Mouse (Mus musculus): ENCODE data around the gene Sec11a.
"Not testable (repeated sequence)": the region's sequence is repeated elsewhere in the genome, so short reads cannot be mapped to it uniquely, and the experiment has no call there.

Gene Sec11a

DNA sequence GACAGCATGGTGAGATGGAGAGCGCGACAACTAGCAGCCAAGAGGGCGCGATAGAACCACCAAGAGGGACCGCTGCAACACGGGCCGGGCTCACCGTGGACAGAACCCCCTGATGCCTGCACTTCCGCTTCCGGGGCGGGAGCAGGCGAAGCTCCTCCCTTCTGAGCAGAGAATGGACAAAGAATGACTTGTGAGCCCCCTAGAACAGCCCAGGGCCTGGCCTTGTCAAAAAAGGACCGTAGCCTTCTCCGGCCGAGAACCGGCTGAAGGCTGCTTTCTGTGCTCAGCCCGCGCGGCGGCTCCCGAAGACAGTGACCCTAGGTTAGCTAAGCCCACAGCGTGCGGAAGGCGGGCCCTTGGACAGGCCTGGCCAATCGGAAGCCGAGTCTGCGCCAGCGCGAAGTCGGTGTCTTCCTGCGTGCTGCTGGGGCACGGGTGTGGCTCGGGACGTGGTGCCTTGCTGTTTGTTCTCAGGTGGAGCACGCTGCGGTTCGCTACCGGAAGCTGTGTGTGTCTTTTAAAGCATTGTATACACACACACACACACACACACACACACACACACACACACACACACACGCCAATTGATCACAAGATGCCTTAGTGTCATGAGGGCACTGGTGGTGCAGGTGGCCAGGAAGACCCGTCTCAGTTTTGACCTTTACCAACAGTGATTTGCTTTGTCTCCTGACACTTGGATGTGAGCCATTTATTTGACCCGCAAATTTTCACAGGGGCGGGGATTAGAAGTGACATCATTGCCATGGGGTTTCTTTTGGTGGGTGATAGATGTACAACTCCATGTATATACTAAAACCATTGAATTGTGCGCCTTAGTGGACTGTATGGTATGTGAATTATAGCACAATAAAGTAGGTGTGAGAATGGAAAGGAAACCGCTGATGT, at the start of gene Sec11a:
TSS of gene Sec11a (minus strand) at position 336 of the 906 bp plus-strand sequence.
- DNase-seq (ENCODE audit: low spot score) = peak; percentile 97

DNA sequence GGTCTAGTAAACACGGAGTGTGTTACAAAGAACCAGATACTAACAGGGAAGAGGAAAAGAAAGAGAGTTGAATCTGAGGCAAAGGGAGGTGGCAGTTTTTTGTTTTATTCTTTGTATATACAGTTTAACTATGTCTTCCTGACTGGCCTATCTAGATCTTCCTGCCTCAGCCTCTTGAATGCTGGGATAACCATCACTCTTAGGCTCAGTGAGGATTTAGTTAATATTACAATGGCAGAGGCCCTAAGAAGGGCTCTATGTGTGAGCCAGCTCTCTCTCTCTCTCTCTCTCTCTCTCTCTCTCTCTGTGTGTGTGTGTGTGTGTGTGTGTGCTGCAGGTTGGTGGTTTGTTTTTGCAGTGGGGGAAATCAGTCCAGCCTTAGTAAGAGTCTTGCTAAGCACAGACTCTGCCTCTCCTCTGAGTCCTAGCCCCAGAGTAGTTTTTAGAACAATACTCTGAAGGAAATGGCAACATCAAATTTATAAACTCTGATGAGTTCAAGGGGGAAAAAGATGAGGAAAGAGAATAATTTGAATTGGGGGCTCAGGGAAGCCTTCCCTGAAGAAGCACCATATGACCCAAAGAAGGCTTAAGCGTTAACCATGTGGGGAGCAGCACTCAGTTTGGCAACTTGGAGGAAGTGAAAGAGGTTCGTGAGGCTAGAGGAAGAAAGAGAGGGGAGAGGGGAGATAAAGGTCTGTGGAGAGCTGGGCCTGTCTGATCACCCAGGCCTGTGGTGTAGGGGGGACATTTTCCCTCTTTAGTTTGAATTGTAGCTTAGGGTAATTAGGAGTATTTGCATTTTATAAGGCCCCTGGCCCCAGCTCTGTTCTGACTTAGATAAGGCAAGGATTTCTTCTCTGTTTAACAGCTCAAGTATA, 47.9 kb upstream of the Sec11a start:
- DNase-seq (ENCODE audit: low spot score) = peak; percentile 25

DNA sequence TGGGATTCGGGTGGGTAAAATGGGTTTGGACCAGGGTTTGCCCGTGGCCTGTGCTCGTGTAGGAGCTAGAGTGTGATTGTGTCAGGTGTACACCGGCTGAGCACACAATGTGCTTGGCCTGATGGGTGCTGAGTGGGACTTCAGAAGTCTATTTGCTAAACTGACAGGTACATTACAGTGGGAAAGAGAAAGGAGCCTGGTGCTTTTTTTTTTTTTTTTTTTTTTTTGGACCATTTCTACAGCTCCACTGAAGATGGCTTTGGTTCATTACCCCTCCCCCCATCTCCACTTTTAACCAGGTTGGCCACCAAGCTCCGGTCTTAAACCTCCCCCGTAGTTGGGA, 47.1 kb upstream of the Sec11a start:
- DNase-seq (ENCODE audit: low spot score) = no peak

DNA sequence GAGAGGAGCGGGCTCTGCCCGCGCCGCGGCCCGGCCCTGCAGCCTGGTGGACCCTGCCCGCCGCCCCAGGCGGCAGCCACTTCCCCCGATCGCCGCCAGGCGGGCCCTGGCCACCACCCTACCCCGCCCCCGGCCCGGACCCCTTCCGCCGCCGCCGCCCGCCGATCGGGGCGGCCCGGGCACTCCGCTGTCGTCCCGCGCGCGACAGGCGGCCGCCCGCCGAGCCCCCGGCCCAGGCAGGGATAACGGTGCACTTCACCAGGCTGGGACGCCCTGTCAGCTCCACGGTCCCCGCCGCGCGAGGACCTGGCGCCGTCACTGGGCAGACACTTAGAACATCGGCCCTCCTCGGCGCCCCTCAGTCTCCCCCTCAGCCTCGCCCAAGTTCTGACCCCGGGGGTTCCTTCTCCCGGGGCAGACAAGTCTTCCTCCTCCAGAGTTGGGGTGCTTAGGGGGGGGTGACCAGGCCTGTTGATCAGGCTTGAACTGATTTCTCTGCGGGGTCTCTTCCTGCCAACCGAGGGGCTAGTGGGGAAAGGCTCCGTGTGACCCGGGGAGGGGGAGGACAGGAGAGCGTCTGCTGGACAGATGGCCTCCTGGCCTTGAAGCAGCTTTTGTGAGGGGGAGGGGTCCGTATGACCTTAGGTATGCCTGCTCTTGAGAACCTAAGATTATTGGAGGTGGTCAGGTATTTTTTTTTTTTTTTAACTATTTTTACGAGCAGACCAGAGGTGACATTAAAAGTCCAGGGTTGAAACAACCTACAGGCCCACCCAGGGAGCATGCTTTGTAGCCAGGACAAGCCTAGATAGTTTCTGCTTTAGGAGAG, 46.5 kb upstream of the Sec11a start:
- DNase-seq (ENCODE audit: low spot score) = no peak

DNA sequence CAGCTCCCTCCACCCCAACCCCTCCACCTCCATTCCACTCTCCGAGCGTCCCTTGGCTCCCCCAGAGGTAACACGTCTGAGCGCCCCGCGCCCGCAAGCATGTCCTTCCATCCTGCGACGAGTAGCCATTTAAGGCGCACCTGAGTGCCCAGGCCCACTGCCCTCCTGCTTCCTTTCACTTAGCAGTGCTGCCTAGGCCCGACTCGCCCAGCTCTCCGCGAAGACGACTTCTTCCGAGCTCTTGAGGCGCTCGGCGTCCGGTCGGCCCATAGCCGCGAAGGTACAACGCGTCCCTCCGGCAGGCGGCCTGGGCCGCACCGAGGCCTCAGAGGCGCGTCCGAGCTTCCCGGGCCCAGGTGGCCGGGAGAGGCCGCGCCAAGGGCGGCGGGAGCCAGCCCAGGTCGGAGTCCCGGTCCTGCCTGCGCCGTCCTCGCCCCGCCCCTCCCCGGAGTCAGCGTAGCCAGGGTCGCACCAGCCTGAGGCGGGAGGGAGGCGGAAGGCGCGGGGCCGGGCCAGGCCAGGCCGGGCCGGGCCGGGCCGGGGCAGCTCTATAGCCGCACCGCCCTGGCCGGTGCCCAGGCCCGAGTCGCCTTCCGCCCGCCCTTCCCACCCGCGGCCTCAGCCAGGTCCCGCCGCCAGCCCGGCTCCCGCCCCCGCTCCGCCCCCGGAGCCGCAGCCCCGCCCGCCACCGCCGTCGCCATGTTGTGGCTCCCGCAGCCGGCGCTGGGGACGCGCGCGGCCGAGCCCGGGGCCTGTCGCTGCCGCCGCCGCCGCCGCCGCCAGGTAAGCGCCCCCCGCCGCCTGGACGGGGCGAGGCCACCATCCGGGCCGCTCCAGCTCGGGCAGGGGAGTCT, 45.6 kb upstream of the Sec11a start, which contains the start of gene Zfp592:
TSS of gene Zfp592 (plus strand) at position 702 of the 854 bp plus-strand sequence.
- peak; percentile 75 for DNase-seq (ENCODE audit: low spot score)

DNA sequence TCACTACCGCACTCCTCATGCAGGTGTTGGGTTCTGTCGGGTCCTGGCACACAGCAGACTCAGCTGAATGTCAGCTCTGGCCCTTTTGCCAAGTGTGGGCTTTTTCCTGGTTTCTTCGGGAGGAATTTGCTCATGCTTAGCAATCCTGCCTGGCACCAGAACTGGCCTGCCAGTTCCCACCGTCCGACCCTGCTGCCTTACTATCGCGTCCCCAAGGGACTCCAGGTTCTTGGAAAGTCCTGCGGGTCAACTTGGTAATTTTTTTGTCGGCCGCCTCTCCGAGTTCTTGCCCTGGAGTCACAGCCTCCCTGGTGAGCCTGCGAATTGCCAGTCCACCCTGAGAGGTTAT, 45.0 kb upstream of the Sec11a start:
- no peak for DNase-seq (ENCODE audit: low spot score)

DNA sequence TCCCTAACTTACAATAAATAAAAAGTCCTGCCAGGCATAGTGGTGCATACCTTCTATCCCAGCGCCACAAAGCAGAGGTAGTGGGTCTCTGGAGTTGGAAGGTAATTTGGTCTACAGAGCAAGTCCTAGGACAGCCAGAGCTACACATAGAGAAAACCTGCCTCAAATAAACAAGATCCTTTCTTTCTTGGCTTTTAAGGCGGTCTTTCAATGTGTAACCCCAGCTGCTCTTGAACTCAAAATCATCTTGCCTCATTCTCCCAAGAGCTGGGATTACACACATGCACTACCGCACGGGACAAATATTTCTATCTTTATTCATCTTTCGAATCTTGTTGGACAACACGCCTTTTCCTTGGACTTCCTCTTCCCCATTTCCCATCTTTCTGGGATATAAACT, 44.5 kb upstream of the Sec11a start:
- DNase-seq (ENCODE audit: low spot score) = no peak

DNA sequence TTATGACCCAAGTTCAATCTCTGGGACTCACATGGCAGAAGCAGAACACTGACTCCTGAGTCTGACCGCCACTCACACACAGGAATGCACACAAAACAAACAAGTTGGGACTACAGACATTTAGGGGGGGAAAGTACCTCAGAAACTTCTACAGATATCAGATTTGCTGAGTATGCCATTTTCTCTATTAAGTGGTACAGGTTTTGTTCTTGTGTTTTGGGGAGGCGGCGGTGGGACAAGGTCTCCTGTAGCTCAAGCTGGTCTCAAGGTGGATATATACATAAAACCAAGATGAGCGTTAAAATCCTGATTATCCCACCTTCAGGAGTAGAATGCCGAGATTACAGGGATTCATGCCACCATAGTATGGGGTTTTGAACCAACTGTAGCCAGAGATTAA, 44.0 kb upstream of the Sec11a start:
- DNase-seq (ENCODE audit: low spot score) = no peak

DNA sequence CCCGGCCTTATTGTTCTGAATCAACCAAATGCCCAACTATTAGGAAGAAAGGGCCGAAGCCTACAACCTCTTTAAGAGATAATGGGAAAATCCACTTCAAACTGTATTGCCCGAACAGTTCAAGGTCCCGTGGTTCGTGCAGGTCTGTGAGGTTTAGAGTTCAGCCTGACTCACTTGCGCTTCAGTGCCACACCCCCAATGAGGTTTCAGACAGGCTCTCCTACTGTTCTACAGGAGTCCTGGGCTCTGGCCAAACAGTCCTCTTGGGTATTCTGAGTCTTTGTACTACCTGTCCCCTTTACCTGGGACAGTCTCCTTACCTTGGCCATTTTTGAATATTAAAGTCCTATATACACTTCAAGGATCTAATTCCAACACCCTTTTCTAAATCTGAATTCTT, 42.7 kb upstream of the Sec11a start:
- DNase-seq (ENCODE audit: low spot score) = no peak

DNA sequence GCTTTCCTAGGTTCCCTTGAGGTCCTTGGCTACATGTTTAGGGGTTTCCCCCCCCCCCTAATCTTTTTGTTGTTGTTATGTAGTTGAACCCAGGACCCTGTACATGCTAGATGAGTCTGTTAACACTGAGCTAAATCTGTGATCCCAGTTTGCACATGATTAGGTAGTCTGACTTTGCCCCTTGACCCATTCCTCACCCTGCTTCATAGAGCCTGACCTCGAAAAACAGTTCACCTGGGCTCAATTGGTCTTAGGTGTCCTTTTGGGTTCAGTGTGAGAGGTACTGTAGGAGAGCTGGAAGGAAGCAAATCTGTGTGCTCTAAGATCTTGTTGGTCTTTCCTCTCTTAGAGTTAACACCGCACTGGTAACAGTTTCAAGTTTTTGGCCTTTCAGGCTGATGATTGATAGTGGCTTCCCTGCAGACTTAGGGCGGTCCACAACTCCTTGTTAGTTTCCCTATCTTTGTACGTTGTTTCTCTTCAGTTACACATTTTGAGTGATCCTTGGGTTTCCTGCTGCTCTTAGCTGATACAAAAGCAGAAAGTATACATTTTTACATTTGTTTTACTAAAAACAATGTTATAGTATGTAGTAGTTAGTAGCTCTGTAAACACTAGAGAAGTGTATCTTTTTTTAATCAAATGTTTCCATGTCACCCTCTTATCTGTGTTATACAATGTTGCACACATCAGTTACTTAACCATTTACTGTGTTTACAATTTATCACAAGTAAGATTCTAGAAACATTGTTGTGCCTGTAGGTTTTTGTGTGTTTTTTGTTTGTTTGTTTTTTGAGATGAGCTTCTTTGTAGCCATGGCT, 40.4 kb upstream of the Sec11a start:
- no peak for DNase-seq (ENCODE audit: low spot score)

DNA sequence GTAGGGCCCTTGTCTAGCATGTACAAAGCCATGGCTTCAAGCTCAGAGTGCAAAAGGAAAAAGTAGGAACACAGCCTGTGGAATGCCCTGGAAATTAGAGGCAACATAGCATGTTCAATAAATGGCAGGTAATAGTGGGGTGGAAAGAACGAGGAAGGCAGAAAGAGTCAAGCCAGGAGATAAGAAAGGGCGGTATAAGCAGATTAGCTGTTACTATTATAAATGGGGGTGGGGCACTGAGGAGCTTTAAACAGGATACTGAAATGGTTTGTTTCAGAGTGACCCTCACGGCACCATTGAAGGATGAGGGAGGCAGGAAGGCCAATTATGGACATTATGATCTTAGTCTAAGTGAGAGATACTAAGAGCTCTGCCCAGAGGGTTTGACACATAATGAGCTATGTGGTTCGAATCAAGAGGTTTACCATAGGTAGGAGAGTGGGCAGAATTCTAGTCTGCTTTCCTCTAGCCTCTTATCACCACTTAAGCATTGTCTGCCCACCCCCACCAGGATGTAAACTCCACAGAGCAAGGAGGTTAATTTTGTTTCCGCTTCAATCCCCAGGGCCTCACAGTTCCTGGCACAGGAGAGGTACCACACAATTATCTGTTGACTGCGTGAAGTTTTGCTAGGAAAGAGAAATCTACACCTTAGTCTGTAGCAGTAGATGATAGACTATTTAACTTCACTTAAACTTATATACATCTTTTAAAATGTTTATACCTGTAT, 39.0 kb upstream of the Sec11a start:
- peak; percentile 27 for DNase-seq (ENCODE audit: low spot score)

DNA sequence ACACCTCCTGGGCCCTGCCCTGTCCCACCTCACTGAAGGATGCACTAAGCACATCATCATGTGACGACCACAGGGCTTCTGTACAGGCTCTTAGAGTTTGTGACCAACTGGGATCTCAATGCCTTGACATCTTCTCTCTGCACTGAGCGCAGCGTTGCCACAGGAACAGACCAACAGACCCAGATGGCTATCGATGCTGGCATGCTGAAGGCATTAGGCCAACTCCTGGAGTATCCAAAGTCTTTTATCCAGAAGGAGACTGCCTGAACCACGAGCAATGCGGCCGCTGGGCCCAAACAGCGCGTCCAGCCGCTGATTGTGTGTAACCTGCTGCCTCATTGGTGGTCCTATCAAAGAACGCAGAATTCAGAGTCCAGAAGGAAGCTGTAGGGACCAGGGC, 33.0 kb upstream of the Sec11a start:
- DNase-seq (ENCODE audit: low spot score) = no peak

DNA sequence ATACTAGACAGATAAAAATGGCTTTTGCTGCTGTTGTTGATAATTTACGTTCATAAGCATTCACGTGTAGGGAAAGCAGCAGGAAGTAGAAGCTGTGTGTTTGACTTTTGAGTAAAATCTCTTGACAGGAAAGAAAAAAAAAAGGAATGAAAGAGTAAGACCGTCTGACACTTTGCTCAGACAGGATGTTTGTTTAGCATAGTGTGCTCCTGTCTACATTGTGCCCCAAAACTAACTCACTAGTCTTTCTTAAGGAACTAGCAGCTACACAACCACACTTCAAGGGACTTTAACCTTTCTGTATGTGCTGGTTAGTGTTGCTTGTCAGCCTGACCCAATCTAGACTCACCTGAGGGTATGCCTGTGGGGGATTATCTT, 26.0 kb upstream of the Sec11a start:
- peak; percentile 19 for DNase-seq (ENCODE audit: low spot score)

DNA sequence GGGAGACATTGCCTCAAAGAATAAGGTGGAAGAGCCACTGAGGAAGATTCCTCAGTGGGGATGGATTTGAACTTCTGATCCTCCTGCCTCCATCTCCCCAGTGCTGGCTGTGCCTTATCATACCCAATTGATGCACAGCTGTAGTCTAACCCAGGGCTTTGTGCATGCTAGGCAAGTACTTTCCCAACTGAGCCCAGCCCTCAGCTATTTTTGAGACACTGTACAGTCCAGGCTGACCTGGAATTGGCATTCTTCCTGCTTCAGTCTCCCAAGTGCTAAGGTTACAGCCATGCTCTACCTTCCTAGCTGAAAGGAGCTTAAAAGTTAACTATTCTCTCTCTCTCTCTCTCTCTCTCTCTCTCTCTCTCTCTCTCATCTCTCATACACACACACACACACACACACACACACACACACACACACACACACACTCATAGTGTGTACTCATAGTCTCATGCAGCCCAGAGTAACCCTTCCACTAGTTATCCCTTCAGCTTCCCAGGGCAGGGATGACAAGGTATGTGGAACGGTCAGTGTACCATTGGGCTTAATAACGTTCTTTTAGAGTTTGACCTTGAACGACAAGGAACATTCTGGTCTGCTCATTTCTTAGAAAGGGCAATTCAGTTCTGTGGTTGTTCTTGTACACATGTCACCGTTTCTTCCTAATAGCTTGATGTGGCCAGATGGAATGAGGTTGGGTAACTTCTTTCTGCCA, 25.5 kb upstream of the Sec11a start:
- DNase-seq (ENCODE audit: low spot score) = not testable (repeated sequence)

DNA sequence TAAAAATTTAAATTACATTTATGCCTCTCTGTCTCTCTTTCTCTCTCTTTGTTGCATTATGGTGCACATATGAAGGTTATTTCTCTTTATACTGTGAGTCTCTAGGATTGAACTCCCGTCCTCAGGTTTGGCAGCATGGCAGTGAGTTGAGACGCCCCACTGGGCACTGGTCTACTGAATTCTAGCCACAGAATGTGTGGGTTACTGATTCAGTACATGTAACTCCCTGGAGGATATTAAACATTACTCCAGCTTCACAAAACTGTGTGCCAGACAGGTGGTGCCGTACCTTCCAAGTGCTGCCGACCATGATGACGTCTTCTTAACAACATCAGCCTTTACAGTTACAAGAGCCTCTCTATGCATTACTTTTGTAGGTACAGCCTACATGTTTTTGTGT, 24.5 kb upstream of the Sec11a start:
- DNase-seq (ENCODE audit: low spot score) = no peak

DNA sequence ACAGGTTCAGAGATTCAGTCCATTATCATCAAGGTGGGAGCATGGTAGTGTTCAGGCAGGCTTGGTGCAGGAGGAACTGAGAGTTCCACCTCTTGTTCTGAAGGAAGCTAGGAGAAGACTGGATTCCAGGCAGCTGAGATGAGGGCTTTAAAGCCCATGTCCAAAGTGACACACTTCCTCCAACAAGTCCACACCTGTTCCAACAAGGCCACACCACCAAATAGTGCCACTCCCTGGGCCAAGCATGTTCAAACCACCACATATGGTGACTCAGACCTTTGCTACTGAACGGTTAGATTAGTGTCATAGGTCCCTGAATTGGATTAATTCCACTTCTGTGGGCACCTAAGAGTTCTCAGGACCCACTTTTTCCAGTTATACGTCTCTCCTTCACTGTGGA, 23.8 kb upstream of the Sec11a start:
- DNase-seq (ENCODE audit: low spot score) = no peak

DNA sequence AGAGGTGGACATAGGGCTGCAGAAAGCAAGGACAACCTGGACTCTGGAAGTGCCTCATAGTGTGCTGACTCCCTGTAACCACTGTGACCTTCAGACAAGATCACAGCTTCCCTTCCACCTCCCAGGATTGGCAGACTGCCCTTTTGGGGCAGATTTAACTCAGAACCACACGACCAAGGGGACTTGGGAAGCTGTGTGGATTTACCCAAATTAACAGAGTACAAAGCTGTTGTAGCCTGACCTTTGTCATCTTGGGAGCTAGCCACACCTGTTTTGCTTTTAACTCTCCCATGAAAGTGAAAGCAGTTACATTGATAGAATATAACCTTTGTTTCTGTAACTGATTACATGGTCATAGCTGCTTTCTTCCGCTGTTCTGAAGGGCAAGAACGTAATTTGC, 23.3 kb upstream of the Sec11a start:
- DNase-seq (ENCODE audit: low spot score) = no peak

DNA sequence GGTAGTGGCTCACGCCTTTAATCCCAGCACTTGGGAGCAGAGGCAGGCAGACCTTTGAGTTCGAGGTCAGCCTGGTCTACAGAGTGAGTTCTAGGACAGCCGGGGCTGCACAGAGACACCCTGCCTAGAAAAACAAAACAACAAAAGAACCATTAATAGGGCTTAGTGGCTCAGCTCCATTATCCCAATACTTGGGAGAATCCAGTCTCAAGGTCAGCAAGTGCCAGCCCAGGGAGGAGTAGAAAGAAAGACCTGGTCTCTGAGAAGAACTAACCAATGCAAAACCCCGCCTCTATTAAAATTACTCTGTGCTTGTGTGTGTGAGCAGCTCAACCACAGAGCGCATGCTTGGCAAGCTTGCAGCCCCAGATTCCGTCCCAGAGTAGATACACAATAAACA, 15.2 kb upstream of the Sec11a start:
- no peak for DNase-seq (ENCODE audit: low spot score)

DNA sequence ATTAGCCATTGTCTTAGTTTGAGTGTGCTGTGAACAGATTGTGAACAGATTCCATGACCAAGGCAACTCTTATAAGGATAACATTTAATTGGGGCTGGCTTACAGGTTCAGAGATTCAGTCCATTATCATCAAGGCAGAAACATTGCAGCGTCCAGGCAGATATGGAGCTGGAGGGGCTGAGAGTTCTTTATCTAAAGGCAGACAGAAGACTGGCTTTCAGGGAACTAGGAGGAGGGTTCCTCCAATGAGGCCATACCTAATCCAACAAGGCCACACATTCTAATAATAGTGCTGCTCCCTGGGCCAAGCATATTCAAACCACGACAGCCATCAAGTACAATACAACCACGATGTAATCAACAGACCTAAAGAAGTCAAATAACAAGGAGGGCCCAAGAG, 11.4 kb upstream of the Sec11a start:
- DNase-seq (ENCODE audit: low spot score) = no peak

Data from T-cell, adult 2 months (primary cell).